Mouse (Mus musculus): ENCODE results near the gene Wbp11.

The Wbp11 gene

GRCm38 (mm10) chr6:136827881-136828561 lies at the start of gene Wbp11:
TSS of gene Wbp11 (minus strand) at chr6:136828233.
- peak; percentile 99 for DNase-seq

GRCm38 (mm10) chr6:136875670-136876069 lies 47.6 kb upstream of the Wbp11 start, which contains the start of gene Mgp:
TSS of gene Mgp (minus strand) at chr6:136875823.
- no peak for DNase-seq

GRCm38 (mm10) chr6:136874599-136874998 lies 46.6 kb upstream of the Wbp11 start:
- no peak for DNase-seq

- no peak for DNase-seq
These were observed 40.9 kb upstream of the Wbp11 start for GRCm38 (mm10) chr6:136868921-136869320.

GRCm38 (mm10) chr6:136866150-136866549 lies 38.1 kb upstream of the Wbp11 start:
- no peak for DNase-seq

GRCm38 (mm10) chr6:136865360-136865759 lies 37.3 kb upstream of the Wbp11 start:
- DNase-seq = no peak

GRCm38 (mm10) chr6:136861020-136861419 lies 33.0 kb upstream of the Wbp11 start:
- peak; percentile 71 for DNase-seq

- no peak for DNase-seq
These were observed 30.4 kb upstream of the Wbp11 start for GRCm38 (mm10) chr6:136858420-136858819.

GRCm38 (mm10) chr6:136857873-136858260 lies 29.8 kb upstream of the Wbp11 start:
- no peak for DNase-seq

- no peak for DNase-seq
These were observed 29.3 kb upstream of the Wbp11 start, which contains the start of gene Art4 for GRCm38 (mm10) chr6:136857186-136857872. TSS of gene Art4 (minus strand) at chr6:136857733.

GRCm38 (mm10) chr6:136856071-136856636 lies 28.1 kb upstream of the Wbp11 start:
- DNase-seq = no peak

- no peak for DNase-seq
These were observed 27.1 kb upstream of the Wbp11 start for GRCm38 (mm10) chr6:136855183-136855582.

- DNase-seq = no peak
These were observed 26.3 kb upstream of the Wbp11 start for GRCm38 (mm10) chr6:136854361-136854781.

- DNase-seq = peak; percentile 14
These were observed 24.7 kb upstream of the Wbp11 start for GRCm38 (mm10) chr6:136852762-136853161.

- no peak for DNase-seq
These were observed 24.3 kb upstream of the Wbp11 start for GRCm38 (mm10) chr6:136852348-136852747.

GRCm38 (mm10) chr6:136850267-136850666 lies 22.2 kb upstream of the Wbp11 start:
- no peak for DNase-seq

- no peak for DNase-seq
These were observed 20.9 kb upstream of the Wbp11 start for GRCm38 (mm10) chr6:136848971-136849370.

GRCm38 (mm10) chr6:136848399-136848798 lies 20.4 kb upstream of the Wbp11 start:
- DNase-seq = no peak

- DNase-seq = peak; percentile 60
These were observed 19.8 kb upstream of the Wbp11 start for GRCm38 (mm10) chr6:136847790-136848189.

GRCm38 (mm10) chr6:136847267-136847666 lies 19.2 kb upstream of the Wbp11 start:
- no peak for DNase-seq

GRCm38 (mm10) chr6:136845706-136846480 lies 17.9 kb upstream of the Wbp11 start:
- no peak for DNase-seq

- no peak for DNase-seq
These were observed 16.9 kb upstream of the Wbp11 start for GRCm38 (mm10) chr6:136844903-136845302.

GRCm38 (mm10) chr6:136837323-136837722 lies 9.3 kb upstream of the Wbp11 start:
- DNase-seq = no peak

All from retina, postnatal 1 day (tissue).